Mouse (Mus musculus) left cerebral cortex, adult 2 months (tissue): ENCODE measurements around the gene Filip1l. TPM values are rescaled to one million over a fixed set of nuclear protein-coding genes. Genes with fewer than 3 reads are reported as not detected.

ENCODE experiments used
- DNase-seq, 2 experiments: peaks; one replicate each; pipeline ENCODE4 v3.0.0; 2021 to 2022; ENCODE audit warnings: low spot score in 2 of 2, mixed read lengths in 1 of 2; ENCODE audit errors: extremely low spot score in 1 of 2
- H3K27ac ChIP-seq: fragments of 200-600 bp; 2 replicates; pipeline ENCODE4 v1.8.1; 2022
- H3K4me3 ChIP-seq: fragments of 200-600 bp; 2 replicates; pipeline ENCODE4 v1.8.1; 2022
- CTCF ChIP-seq: fragments of 200-600 bp; IDR thresholded peaks from 2 replicates; pipeline ENCODE4 v1.8.1; 2022; ENCODE audit warnings: antibody characterized with exemption, mild to moderate bottlenecking, moderate library complexity
- intact Hi-C: fragments of 180-260 bp; cut with DNase I; formaldehyde crosslinking; loops from one replicate; pipeline ENCODE4 v1.15.1; 2025
- total RNA-seq, 2 experiments: library from RNA; stranded (reverse); gene quantifications; 2 replicates each; pipeline ENCODE4 v1.2.3; 2021

Filip1l gene
- total RNA-seq, 2 experiments from 2014 or later = 3.0 to 3.7 TPM

DNA sequence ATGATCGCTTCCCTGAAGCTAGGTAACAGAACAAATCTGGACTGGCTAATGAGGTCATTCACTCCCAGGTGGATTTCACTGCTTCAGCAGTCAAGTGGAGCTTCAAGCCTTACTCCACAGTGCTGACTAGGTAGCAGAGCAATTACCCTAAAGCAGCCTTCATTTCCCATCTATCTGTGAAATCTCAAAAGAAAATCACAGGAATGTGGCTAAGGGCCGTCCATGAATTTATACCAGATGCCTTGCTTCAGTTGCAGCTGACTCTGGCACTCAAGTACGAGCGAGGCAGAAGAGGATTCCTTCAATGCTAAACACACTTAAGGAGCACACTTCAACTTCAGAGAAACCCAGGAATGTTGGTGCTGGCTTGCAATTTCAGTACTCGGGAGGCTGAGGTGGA lies 50.9 kb downstream of the Filip1l start:
- intact Hi-C loops = loop anchor here (5.0 kb wide), 1 partner anchor 178 kb away; no protein-coding TSS in a partner anchor
- Histone ChIP-seq H3K27ac (no peak overlapping the region), H3K4me3 (no peak overlapping the region)
- no peak for DNase-seq
- no peak for TF ChIP-seq CTCF

DNA sequence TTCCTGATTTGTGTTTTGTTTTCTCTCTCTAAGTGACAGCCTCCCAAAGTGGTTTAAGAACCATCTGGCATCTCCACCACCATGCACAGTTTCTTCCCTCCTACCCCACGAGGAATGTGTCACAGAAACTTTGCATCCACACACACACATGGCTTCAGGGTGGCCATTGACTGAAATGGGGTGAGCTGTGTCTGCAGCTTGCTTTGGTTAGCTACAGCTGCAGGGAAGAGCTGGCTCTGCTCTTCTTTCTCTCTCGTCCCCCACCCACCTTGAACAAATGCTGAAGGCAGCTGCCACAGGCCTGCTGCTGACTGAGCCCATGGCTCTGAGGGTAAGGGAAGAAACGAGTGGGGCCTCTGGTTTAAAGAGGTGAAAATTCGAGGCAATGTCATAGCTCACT lies 59.9 kb downstream of the Filip1l start:
- intact Hi-C loops = no loop called here
- no peak for TF ChIP-seq CTCF
- no peak for DNase-seq
- Histone ChIP-seq H3K4me3 (no peak overlapping the region), H3K27ac (no peak overlapping the region)

DNA sequence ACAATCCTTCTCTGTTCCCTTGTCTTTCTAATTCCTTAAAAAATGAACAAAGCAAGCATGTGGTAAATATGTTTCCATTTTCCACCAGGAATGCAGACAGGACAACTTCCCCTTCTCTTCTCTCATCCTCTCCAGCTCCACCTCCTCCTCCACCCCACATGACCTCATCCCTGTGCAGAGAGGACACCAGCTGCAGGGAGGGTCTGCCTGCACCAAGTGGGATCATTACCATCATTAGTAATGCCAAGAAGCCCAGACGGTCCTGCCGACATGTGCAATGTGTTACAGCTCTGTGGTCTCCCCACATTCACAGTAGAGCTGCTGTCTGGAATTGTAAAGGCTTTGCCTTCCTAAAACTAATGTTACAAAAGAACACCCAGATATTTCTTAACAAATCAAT lies 63.2 kb downstream of the Filip1l start:
- DNase-seq = no peak
- no peak for TF ChIP-seq CTCF
- no peak overlapping the region for H3K4me3 ChIP-seq
- no peak overlapping the region for H3K27ac ChIP-seq
- intact Hi-C loops = no loop called here

DNA sequence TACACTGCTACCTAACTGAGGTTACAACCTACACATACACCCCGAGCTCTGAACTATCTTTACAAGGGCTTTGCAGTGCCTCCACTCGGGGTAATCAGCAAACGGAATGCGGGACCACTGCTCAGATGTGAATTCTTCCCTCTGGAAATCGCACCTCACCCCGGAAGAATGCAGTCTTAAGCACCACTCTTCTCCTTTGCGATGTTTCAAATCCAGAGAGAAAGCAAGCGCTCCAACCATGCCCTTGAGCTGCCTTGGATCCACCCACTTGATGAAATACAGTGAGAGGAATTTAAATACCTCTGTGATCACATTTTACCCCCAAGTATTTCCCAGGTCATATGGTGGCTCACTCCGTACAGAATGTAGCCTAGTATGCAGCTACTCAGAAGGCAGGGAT lies 64.1 kb downstream of the Filip1l start:
- no peak for TF ChIP-seq CTCF
- H3K27ac ChIP-seq = no peak overlapping the region
- DNase-seq = no peak
- intact Hi-C loops = no loop called here
- H3K4me3 ChIP-seq = no peak overlapping the region

DNA sequence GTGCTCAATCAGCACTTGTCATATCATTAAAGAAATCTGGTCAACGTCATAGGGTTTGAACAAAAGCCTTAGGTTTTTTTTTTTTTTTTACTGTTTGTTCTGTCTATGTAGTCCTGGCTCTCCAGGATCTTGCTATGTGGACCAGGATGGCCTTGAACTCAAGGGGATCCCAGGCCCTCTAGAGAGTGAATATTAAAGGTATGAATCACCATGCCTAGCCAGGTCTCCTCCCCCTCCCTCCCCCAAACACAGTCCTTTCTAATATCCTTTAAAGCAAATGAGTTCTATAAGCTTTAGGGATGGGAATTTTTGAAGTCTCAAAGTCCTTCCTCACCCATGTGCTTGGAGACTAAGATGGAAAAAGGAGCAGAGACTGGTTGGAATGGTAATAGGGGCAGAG lies 65.1 kb downstream of the Filip1l start:
- intact Hi-C loops = no loop called here
- Histone ChIP-seq H3K4me3 (no peak overlapping the region), H3K27ac (no peak overlapping the region)
- DNase-seq = no peak
- TF ChIP-seq CTCF = no peak

DNA sequence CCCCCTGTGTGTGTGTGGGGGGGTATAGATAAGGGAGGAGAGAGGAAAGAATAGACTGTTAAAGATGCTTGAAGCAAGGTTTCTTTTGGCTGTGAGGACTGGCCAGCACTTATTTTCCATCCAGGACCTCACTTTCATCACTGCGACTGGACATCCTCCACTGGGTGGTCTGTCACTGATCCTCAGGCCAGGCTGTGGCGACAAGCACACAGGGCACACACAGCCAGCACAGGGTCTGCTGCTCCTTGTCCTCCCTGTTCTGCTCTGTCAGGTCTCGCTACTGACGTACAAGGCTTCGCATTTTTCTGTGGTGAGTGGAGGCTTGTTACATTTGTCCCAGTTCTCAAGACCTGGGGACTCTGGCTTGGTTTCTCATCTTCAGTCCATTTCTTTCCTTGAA lies 66.4 kb downstream of the Filip1l start:
- H3K4me3 ChIP-seq = no peak overlapping the region
- intact Hi-C loops = no loop called here
- no peak for DNase-seq
- H3K27ac ChIP-seq = no peak overlapping the region
- TF ChIP-seq CTCF = no peak

DNA sequence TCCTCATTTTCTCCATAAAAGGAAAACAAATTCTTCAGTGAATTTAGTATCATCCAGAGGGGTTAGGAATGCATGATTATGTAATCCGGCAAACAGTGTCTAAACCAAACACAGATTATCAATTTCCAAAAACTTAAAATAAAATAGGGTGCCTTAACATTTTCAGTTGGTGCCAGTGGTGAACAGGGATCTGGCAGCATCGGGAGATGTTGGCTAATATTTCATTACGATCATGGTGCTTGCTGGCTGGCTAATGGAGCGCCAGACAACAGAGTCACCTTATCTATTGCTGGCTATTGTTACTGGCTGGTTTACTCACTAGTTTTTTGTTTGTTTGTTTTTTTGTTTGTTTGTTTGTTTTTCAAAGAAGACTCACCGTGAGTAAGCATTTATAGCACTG lies 67.0 kb downstream of the Filip1l start:
- TF ChIP-seq CTCF = no peak
- intact Hi-C loops = no loop called here

DNA sequence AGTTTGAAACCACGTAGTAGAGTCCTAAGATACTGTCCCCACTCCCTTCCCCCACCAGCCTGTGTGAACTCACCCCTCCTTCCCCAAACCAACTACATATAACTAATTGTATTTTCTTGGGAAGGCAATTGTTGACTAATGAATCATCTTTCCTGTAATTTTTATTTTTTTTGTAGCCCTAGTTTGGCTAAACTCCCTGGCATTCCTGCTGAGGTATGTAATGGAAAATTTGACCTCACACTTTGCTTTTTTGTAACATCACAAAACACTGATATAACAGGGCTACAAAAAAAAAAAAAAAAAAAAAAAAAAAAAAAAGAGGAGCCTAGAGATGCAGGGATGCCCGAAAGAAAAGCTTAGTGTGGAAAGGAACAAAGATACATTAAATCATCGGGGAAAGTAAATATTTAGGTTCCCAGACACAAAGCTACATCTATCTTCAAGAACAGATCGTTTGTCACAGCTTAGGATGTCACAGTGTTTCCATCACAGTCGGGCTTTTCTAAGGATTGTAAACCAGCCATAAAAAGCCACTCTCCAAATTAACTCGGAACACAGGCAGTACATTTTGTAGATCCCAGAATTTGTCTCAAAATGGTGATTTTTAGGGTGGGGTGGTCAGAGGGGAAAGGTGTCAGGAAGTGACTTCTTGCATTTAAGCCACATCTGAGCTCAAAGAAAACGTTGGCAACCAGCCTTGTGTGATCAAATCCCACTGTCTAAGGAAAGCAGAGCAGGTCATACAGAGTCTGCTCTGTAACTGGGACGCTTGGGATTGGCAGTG lies 68.1 kb downstream of the Filip1l start:
- TF ChIP-seq CTCF = no peak
- Histone ChIP-seq H3K4me3 (no peak overlapping the region), H3K27ac (no peak overlapping the region)
- intact Hi-C loops = no loop called here
- no peak for DNase-seq

More for the DNA sequence above, 67.0 kb downstream of the Filip1l start:
- Histone ChIP-seq H3K4me3 (no peak overlapping the region), H3K27ac (no peak overlapping the region)
- DNase-seq = no peak

DNA sequence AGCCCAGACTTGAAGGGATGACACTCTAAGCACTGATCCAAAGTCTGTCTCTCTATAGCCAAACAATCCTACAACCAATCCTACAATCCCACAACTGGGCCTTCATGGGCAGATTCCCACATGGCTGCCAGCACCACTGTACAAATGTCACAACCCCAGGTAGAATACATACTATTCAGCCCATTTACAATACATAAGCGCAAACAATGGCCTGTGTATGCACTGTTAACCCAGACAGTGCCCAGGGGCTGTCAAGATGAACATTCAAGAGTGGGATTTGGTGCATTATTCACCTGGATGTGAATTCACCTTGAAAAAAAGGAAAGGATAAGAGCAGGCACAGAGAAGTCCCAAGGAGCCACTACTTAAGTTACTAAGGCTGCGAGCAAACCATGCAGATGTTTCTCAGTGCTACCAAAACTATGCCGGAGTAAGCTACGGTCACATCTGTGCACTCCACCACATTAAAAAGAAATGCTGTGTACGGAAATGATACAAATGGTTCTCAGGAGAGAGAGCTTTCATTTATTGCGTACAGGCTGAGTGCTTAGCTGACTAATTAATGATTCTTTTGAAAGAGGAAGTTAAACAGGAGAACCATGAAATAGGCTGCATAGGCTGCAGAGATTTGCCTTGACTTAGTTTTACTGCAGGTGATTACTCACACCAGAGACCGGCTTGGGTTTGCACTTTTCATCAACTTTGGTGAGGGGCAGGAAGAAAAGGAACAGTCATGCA lies 69.0 kb downstream of the Filip1l start:
- no peak overlapping the region for H3K27ac ChIP-seq
- TF ChIP-seq CTCF = no peak
- DNase-seq = no peak
- intact Hi-C loops = no loop called here
- no peak overlapping the region for H3K4me3 ChIP-seq

DNA sequence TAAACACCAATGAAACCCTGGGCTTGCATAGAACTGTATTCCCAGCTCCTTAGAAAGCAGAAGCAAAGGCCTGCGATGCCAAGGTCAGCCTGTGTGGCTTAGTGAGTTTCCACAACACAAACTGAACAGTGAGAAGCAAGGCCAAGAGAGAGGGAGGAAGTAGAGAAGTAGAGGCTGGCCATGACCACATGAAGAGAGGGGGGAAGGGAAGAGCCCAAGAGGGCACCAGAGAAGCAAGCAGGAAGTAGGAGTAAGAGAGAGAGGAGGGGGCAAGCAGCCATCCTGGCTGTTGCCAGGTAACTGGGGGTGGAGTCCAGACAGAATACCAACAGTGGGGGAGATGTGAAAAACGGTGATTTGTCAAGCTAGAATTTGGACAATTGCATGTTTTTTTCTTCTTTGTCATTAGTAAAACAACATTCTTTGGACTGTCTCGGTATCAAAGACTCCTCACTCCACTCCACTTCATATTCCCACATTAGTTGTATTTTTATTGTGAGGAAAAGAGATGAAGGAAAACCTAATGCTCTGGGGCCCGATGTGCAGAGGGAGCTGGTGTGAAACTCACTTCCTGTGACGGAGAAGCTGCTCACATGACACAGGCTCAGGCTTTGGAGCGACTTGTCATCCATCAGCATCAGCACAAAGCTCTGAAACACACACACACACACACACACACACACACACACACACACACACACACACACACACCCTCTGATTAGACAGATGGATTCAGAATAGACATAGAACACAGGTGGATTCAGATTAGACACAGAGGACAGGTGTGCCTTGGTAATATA lies 70.3 kb downstream of the Filip1l start:
- DNase-seq = no peak
- Histone ChIP-seq H3K4me3 (no peak overlapping the region), H3K27ac (no peak overlapping the region)
- intact Hi-C loops = no loop called here
- no peak for TF ChIP-seq CTCF

DNA sequence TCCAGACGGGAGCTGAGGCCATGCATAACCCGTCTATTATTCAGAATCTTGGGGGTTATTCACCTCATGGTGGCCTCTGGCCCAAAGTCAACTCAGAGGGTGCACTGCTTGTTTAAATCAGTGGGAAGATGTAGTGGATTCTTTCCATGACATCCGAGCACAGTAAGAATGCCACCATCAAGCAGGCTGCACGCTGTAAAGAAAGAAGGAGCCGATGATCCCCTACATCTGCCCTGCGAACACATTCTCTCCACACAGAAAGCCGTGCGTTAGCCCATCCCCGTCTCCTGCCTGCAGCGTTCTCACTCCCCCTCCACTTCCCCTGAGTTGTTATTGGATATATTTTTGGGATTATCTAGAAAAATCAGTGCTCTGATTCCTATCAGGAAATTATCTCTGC lies 73.8 kb downstream of the Filip1l start:
- H3K27ac ChIP-seq = no peak overlapping the region
- no peak overlapping the region for H3K4me3 ChIP-seq
- intact Hi-C loops = no loop called here
- no peak for TF ChIP-seq CTCF
- DNase-seq = no peak
